14 mouse cellular contexts compared by ENCODE assay signal in the genomic region with DNA sequence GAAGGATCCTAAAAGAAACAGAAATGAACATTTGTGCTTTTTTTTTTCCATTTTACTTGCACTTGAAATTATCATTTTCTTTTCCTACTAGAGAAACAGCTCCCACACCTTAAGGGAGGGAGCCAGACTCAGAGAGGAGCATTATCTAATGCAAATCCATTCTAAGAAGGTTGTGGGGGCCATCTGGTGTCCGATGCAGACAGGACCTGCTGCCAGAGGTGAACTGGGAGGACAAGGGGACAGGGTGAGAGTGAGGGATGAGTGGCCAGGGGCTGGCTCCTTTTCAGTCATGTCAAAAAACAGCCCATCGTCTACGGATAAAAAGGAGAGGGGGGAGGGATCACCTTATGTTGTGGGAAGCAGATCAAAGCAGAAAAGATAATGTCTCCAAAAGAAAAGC.
DNase-seq lines count a peak whose midpoint lies in the region; ATAC-seq and TF ChIP-seq lines count a peak whose summit lies in the region.
"Had no signal": no experiment of that assay in that cellular context is flagged by ENCODE, and none has a peak within 500 bp of the region (broad histone marks: within the 10 kb centered on the region; RNA-seq: fewer than 3 reads in every experiment).

No protein-coding gene starts in this region.

- no peak for TF ChIP-seq EP300 in heart, adult 2 months (IDR thresholded peaks at IDR 0.05; ENCODE audit: insufficient read depth, low read depth, low read length)

- TF ChIP-seq POLR2A in heart, adult 2 months (IDR thresholded peaks at IDR 0.05; ENCODE audit: insufficient read depth, low read depth, low read length), result no peak

- intact Hi-C loops in heart, adult 2 months (cut with DNase I), result no loop called here

- no peaks in the 10 kb centered on the region for H3K27me3 ChIP-seq in heart, adult 2 months (ENCODE audit: control insufficient read depth, insufficient read depth, low read length)
- H3K27me3 ChIP-seq in midbrain, embryonic 14.5 days (ENCODE audit: control insufficient read depth, insufficient read depth, low read length), result no peaks in the 10 kb centered on the region
- no peaks in the 10 kb centered on the region for H3K27me3 ChIP-seq in midbrain, embryonic 16.5 days (ENCODE audit: control insufficient read depth, insufficient read depth, low read depth, low read length)
- H3K27me3 ChIP-seq: lung, embryonic 15.5 days had no signal

- no peak overlapping the region for H3K9ac ChIP-seq in heart, adult 2 months (ENCODE audit: low read depth, low read length)
- no peak overlapping the region for H3K9ac ChIP-seq in midbrain, embryonic 14.5 days (replicated peaks; ENCODE audit: low read length)
- H3K9ac ChIP-seq in midbrain, embryonic 16.5 days (ENCODE audit: low read depth, low read length), result no peak overlapping the region
- H3K9ac ChIP-seq: lung, embryonic 15.5 days had no signal

- no peak for DNase-seq in heart, adult 2 months
- no peak for DNase-seq in heart, adult 9 months (ENCODE audit: low spot score in 2 of 2)
- DNase-seq in midbrain, embryonic 14.5 days, result peak; percentile 61
- DNase-seq in frontal cortex, postnatal 36 days (ENCODE audit: low spot score in 2 of 2), result peak; percentile 3 to 20
- peak; percentile 28 for DNase-seq in retina, embryonic 14.5 days (ENCODE audit: low spot score)
- DNase-seq in cerebellum, adult 11 months, result no peak
- DNase-seq: adrenal gland, postnatal 14 days; heart, postnatal 10 days; kidney, postnatal 14 days; layer of hippocampus, postnatal 36 days; thymus, adult 2 months had no signal

- H3K9me3 ChIP-seq in midbrain, embryonic 14.5 days (ENCODE audit: control insufficient read depth, low read length), result no peaks in the 10 kb centered on the region
- H3K9me3 ChIP-seq in midbrain, embryonic 16.5 days (replicated peaks; ENCODE audit: control insufficient read depth, low read length, poor library complexity, severe bottlenecking), result no peaks in the 10 kb centered on the region
- H3K9me3 ChIP-seq: lung, embryonic 15.5 days had no signal

- no peak for ATAC-seq in midbrain, embryonic 14.5 days (ENCODE audit: low FRiP score, low TSS enrichment)
- ATAC-seq in midbrain, embryonic 16.5 days, result no peak
- ATAC-seq: CD4-positive, CD25-positive, alpha-beta regulatory T cell, adult 4 months had no signal

- no peak overlapping the region for H3K4me3 ChIP-seq in heart, adult 2 months
- H3K4me3 ChIP-seq in midbrain, embryonic 14.5 days (replicated peaks; ENCODE audit: low read depth, low read length), result no peak overlapping the region
- no peak overlapping the region for H3K4me3 ChIP-seq in midbrain, embryonic 16.5 days (ENCODE audit: low read depth, low read length)
- H3K4me3 ChIP-seq: lung, embryonic 15.5 days had no signal

- no peaks in the 10 kb centered on the region for H3K79me2 ChIP-seq in heart, adult 2 months (replicated peaks; ENCODE audit: control insufficient read depth, insufficient read depth, low read length)

- TF ChIP-seq CTCF in heart, adult 2 months (IDR thresholded peaks at IDR 0.05), result peak; percentile 14; the same call in 1 of the 2 replicates

- H3K4me2 ChIP-seq in midbrain, embryonic 14.5 days (ENCODE audit: low read length), result no peak overlapping the region
- H3K4me2 ChIP-seq in midbrain, embryonic 16.5 days (ENCODE audit: low read length), result no peak overlapping the region
- H3K4me2 ChIP-seq: lung, embryonic 15.5 days had no signal

- WGBS in heart, adult 2 months, result 19% methylated on average over 3 of the region's 3 CpGs
- WGBS in midbrain, embryonic 14.5 days, result 7% methylated on average over 3 of the region's 3 CpGs
- 7% methylated on average over 3 of the region's 3 CpGs for WGBS in midbrain, embryonic 16.5 days

- no peaks in the 10 kb centered on the region for H3K4me1 ChIP-seq in heart, adult 2 months (ENCODE audit: control insufficient read depth, insufficient read depth, low read length)
- peaks cover 4% of the 10 kb centered on the region; the same call in 1 of the 2 replicates for H3K4me1 ChIP-seq in midbrain, embryonic 14.5 days (ENCODE audit: control insufficient read depth, insufficient read depth, low read length)
- H3K4me1 ChIP-seq in midbrain, embryonic 16.5 days (ENCODE audit: control insufficient read depth, insufficient read depth, low read length), result 0 out of 2 replicates have a peak, but pooled peaks cover 4% of the 10 kb centered on the region

- H3K36me3 ChIP-seq in heart, adult 2 months (ENCODE audit: control insufficient read depth, insufficient read depth, low read length), result no peaks in the 10 kb centered on the region
- H3K36me3 ChIP-seq in midbrain, embryonic 14.5 days (ENCODE audit: control insufficient read depth, insufficient read depth, low read length), result no peaks in the 10 kb centered on the region
- no peaks in the 10 kb centered on the region for H3K36me3 ChIP-seq in midbrain, embryonic 16.5 days (ENCODE audit: control insufficient read depth, insufficient read depth, low read length)
- H3K36me3 ChIP-seq: lung, embryonic 15.5 days had no signal

- no peak overlapping the region for H3K27ac ChIP-seq in heart, adult 2 months
- no peak overlapping the region for H3K27ac ChIP-seq in midbrain, embryonic 14.5 days (replicated peaks; ENCODE audit: low read depth, low read length)
- H3K27ac ChIP-seq in midbrain, embryonic 16.5 days (ENCODE audit: low read length), result no peak overlapping the region
- H3K27ac ChIP-seq: lung, embryonic 15.5 days had no signal

Comparison
In these comparisons a context has a peak if more than half of its experiments do, and no peak if none do; other contexts are left out.
1. DNase-seq: peak in midbrain, embryonic 14.5 days (single experiment), frontal cortex, postnatal 36 days (2 of 2) and retina, embryonic 14.5 days (single experiment); none in heart, adult 2 months (0 of 2), heart, adult 9 months (0 of 2) and cerebellum, adult 11 months (single experiment).